Mouse (Mus musculus): ENCODE measurements around the gene Crybg3. TPM values are rescaled to one million over a fixed set of nuclear protein-coding genes. Genes with fewer than 3 reads are reported as not detected.

Gene Crybg3
- polyA plus RNA-seq, 1 experiment from 2014 or later, result 5.4 TPM

DNA sequence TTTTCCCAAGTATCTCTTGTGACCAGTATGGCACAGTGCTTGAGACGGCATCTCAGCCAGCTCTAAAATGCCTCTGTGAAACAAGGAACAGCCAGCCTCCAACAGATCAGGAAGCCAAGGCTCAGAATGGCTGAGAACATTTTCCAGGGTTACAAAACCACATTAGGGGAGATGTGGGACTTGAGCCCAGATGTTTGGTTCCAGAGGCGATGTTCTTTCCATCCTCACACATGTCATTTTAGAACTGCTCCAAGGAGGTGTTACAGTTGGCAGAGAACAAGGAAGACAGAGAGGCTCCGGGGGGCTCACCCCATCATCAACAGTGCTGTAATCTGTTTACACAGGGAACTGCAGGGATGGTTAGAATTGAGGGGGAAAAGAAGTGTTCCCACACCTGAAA, 28.1 kb downstream of the Crybg3 start:
- Histone ChIP-seq H3K36me3 (no peaks in the 10 kb centered on the region), H3K4me3 (no peak overlapping the region), H3K9ac (no peak overlapping the region), H3K4me2 (no peak overlapping the region), H3K27ac (no peak overlapping the region; the same call in 1 of the 2 replicates), H3K9me3 (no peaks in the 10 kb centered on the region), H3K27me3 (no peaks in the 10 kb centered on the region), H3K4me1 (peaks cover 9% of the 10 kb centered on the region; the same call in 1 of the 2 replicates)
- WGBS, result 43% methylated on average over 3 of the region's 3 CpGs
- peak; percentile 52; the same call in 1 of the 2 replicates for ATAC-seq (ENCODE audit: borderline replicate concordance, extremely low read depth, low FRiP score, low TSS enrichment)

DNA sequence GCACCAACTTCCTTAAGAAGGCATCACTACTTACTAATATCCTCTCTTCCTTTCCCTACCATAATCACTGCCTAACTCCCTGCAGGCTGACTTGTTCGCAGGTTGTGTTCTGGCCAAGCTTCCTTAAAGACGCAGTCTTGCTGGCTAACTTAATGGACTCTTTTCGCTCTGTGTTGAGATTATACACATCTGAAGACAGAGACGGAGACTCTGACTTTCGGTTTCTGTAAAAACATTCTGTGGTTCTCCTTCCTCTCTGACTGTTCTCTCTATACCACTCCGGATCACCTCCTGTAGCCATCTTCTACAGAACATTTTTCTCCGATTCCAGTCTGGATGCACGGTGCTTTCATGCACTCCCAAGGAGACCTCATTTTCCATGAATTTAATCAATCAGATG, 30.0 kb downstream of the Crybg3 start:
- no peak overlapping the region for H3K4me2 ChIP-seq
- no peak overlapping the region for H3K4me3 ChIP-seq
- no peak overlapping the region for H3K9ac ChIP-seq
- no peaks in the 10 kb centered on the region for H3K9me3 ChIP-seq
- H3K4me1 ChIP-seq, result peaks cover 9% of the 10 kb centered on the region; the same call in 1 of the 2 replicates
- WGBS, result 90% methylated on average over 8 of the region's 8 CpGs
- no peaks in the 10 kb centered on the region for H3K36me3 ChIP-seq
- no peak overlapping the region for H3K27ac ChIP-seq
- no peak for ATAC-seq (ENCODE audit: borderline replicate concordance, extremely low read depth, low FRiP score, low TSS enrichment)
- H3K27me3 ChIP-seq, result no peaks in the 10 kb centered on the region

DNA sequence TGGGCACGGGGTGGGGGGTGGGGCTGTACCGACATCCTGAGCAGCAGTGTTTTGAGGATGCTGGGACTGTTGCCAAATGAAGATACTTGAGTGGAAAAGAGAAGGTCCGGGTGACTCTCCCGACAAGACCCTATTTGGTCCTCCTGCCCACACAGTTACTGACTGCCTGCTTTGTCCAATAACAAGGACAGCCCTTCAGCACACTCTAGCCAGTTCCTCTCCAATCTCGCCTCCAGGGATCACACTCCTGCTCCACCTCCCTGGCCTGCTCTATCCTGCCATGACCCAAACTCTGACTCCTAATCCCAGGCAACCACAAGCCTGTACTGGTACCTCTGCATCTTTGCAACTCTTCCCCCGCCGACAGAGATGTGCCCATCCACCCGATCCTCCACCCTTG, 30.9 kb downstream of the Crybg3 start:
- Histone ChIP-seq H3K9me3 (no peaks in the 10 kb centered on the region), H3K9ac (no peak overlapping the region), H3K36me3 (no peaks in the 10 kb centered on the region), H3K27ac (no peak overlapping the region), H3K4me3 (no peak overlapping the region), H3K4me2 (no peak overlapping the region), H3K27me3 (no peaks in the 10 kb centered on the region), H3K4me1 (peaks cover 9% of the 10 kb centered on the region; the same call in 1 of the 2 replicates)
- WGBS, result 57% methylated on average over 8 of the region's 8 CpGs
- ATAC-seq (ENCODE audit: borderline replicate concordance, extremely low read depth, low FRiP score, low TSS enrichment), result no peak

DNA sequence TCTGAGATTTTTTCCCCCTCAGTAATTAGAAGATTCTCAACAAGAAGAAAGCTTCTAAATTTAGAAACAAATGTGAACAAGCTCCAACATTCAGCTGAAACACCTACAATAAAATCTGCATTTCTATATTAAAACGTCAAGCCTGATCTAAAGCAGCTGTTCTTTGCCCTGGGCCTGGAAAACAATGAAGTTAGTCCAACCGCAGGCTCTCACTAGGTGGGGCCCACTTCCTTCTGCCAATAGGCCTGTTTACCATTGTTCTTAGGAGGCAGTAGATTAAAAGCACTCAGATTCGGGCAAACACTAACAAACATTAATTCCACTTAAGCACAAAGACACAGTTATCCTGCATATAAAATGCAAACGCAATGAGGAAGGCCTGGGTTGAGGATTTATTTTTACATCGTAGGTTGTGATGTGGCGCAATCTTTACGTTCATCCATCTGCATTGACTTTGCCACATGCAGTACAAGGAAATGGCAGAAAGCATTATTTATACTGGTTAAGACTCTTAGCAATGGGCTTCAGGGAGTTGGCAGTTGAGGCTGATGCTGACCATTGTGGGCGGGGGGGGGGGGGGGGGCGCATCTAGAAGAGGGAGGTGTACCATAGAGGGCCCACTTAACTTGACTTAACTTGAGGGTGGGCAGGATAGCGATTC, 32.9 kb downstream of the Crybg3 start:
- no peak overlapping the region for H3K4me3 ChIP-seq
- no peaks in the 10 kb centered on the region for H3K36me3 ChIP-seq
- peaks cover 9% of the 10 kb centered on the region; the same call in 1 of the 2 replicates for H3K4me1 ChIP-seq
- H3K4me2 ChIP-seq, result no peak overlapping the region
- no peak for ATAC-seq (ENCODE audit: borderline replicate concordance, extremely low read depth, low FRiP score, low TSS enrichment)
- no peaks in the 10 kb centered on the region for H3K27me3 ChIP-seq
- H3K9ac ChIP-seq, result no peak overlapping the region
- 50% methylated on average over 10 of the region's 10 CpGs for WGBS
- peak overlapping the region; percentile 24; the same call in 1 of the 2 replicates for H3K27ac ChIP-seq
- H3K9me3 ChIP-seq, result no peaks in the 10 kb centered on the region

GRCm38 (mm10) chr16:59566437-59566836, 34.3 kb downstream of the Crybg3 start:
- H3K27me3 ChIP-seq, result no peaks in the 10 kb centered on the region
- no peak for ATAC-seq (ENCODE audit: borderline replicate concordance, extremely low read depth, low FRiP score, low TSS enrichment)
- no peak overlapping the region for H3K4me2 ChIP-seq
- H3K36me3 ChIP-seq, result no peaks in the 10 kb centered on the region
- H3K9me3 ChIP-seq, result no peaks in the 10 kb centered on the region
- 0 out of 2 replicates have a peak, but pooled peaks cover 3% of the 10 kb centered on the region for H3K4me1 ChIP-seq
- no peak overlapping the region for H3K27ac ChIP-seq
- H3K9ac ChIP-seq, result no peak overlapping the region
- 67% methylated on average over 4 of the region's 4 CpGs for WGBS
- no peak overlapping the region for H3K4me3 ChIP-seq

GRCm38 (mm10) chr16:59565631-59566030, 35.1 kb downstream of the Crybg3 start:
- ATAC-seq (ENCODE audit: borderline replicate concordance, extremely low read depth, low FRiP score, low TSS enrichment), result no peak
- WGBS, result 81% methylated on average over 2 of the region's 2 CpGs
- Histone ChIP-seq H3K4me1 (0 out of 2 replicates have a peak, but pooled peaks cover 3% of the 10 kb centered on the region), H3K4me3 (no peak overlapping the region), H3K27ac (no peak overlapping the region), H3K36me3 (no peaks in the 10 kb centered on the region), H3K4me2 (no peak overlapping the region), H3K9ac (no peak overlapping the region), H3K27me3 (no peaks in the 10 kb centered on the region), H3K9me3 (no peaks in the 10 kb centered on the region)

DNA sequence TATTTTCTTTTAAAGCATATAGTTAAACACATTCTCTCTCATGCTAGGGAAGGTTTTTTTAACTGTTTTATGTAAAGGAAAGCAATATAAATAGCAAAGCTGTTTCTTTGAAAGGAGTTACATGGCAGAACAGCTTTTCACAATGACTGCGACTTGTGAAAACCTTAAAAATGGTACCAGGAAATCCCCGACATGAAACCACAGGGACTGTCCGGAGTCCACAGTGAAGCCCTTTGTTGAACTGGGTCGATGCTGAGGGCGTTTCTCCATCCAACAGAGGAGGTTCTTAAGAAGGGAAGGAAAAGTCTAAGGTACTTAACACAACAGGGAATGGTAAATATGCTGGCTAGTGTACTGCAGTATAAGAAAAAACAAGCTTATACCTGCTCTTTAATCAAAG, 36.8 kb downstream of the Crybg3 start:
- Histone ChIP-seq H3K27ac (no peak overlapping the region), H3K4me1 (0 out of 2 replicates have a peak, but pooled peaks cover 3% of the 10 kb centered on the region), H3K4me2 (no peak overlapping the region), H3K36me3 (no peaks in the 10 kb centered on the region), H3K4me3 (no peak overlapping the region), H3K27me3 (no peaks in the 10 kb centered on the region), H3K9me3 (no peaks in the 10 kb centered on the region), H3K9ac (no peak overlapping the region)
- WGBS, result 83% methylated on average over 5 of the region's 5 CpGs
- ATAC-seq (ENCODE audit: borderline replicate concordance, extremely low read depth, low FRiP score, low TSS enrichment), result no peak

DNA sequence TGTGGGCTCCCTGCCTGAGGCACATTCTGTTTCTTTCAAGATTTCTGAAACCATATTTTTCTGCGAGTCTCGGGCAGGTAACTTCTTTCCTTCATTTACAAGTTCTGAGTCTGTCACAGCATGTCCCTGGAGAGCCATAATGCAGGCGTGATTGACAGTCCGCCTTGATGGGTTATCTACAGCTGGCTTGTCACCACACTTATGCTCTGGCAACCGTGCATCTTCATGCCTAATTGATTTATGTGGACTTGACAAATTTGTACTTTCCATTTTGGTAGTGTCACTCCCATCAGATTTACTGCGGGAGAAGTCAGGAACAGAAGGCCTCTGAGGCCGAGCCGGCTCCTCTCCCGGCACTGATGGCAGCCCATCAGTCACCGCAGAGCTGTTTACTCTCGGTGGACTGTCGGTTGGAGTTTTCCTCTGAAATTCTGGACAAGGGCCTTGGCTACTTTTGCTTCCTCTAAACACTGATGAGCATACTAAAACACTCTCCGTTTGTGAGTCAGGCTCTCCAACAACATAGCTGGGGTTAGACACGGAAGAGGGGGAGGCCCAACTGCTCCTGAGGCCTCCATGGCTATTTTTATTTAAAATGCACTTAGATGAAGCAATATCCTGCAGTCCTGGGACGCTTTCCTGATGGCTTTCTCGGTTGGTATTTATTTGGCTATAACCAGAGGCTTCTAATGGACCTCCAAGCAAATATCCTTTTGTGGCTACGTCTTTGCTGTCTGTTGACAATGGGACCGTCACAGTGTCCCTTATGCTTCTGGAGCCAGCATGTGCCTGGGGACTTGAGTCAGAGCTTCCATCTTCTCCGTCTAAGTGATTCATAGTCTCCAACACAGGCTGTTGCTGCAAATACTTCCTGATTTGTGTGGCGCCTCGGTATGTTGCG, 41.2 kb downstream of the Crybg3 start:
- Histone ChIP-seq H3K4me3 (no peak overlapping the region), H3K4me1 (no peaks in the 10 kb centered on the region), H3K9me3 (no peaks in the 10 kb centered on the region), H3K27me3 (no peaks in the 10 kb centered on the region), H3K4me2 (no peak overlapping the region), H3K9ac (no peak overlapping the region), H3K27ac (peak overlapping the region; percentile 66), H3K36me3 (0 out of 2 replicates have a peak, but pooled peaks cover 5% of the 10 kb centered on the region)
- ATAC-seq (ENCODE audit: borderline replicate concordance, extremely low read depth, low FRiP score, low TSS enrichment), result peak; percentile 90
- WGBS, result 37% methylated on average over 22 of the region's 22 CpGs

DNA sequence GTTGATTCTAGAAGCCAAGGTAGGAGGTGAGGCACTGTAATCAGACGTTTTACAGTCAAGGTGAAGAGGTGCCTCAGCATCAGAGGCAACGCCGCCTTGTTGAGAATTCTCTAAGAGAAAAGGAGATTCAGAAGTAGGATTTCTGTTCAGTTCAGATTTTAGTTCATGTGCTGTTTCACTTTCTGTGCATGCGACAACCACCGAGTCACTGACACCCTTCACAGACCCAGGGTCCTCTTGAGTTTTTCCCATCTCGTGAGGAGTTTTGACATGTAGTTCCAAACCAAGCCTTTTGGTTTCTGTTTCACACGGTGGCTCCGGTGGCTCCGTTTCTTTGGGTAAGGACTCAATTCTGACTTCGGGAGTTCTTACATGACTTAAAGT, 41.9 kb downstream of the Crybg3 start:
- ATAC-seq (ENCODE audit: borderline replicate concordance, extremely low read depth, low FRiP score, low TSS enrichment), result no peak
- Histone ChIP-seq H3K27ac (no peak overlapping the region), H3K27me3 (no peaks in the 10 kb centered on the region), H3K4me3 (no peak overlapping the region), H3K4me1 (no peaks in the 10 kb centered on the region), H3K36me3 (0 out of 2 replicates have a peak, but pooled peaks cover 5% of the 10 kb centered on the region), H3K9ac (no peak overlapping the region), H3K9me3 (no peaks in the 10 kb centered on the region), H3K4me2 (no peak overlapping the region)
- WGBS, result 79% methylated on average over 10 of the region's 10 CpGs

- Histone ChIP-seq H3K9me3 (no peaks in the 10 kb centered on the region), H3K27ac (no peak overlapping the region), H3K9ac (no peak overlapping the region), H3K36me3 (0 out of 2 replicates have a peak, but pooled peaks cover 5% of the 10 kb centered on the region), H3K4me3 (no peak overlapping the region), H3K4me1 (peaks cover under 1% of the 10 kb centered on the region; the same call in 1 of the 2 replicates), H3K4me2 (no peak overlapping the region), H3K27me3 (no peaks in the 10 kb centered on the region)
- WGBS, result 81% methylated on average over 12 of the region's 12 CpGs
- no peak for ATAC-seq (ENCODE audit: borderline replicate concordance, extremely low read depth, low FRiP score, low TSS enrichment)
Measured at GRCm38 (mm10) chr16:59553490-59554161, 47.2 kb downstream of the Crybg3 start.

GRCm38 (mm10) chr16:59551507-59551906, 49.3 kb downstream of the Crybg3 start:
- Histone ChIP-seq H3K4me3 (no peak overlapping the region), H3K27me3 (no peaks in the 10 kb centered on the region), H3K4me1 (peaks cover 17% of the 10 kb centered on the region), H3K9ac (no peak overlapping the region), H3K4me2 (no peak overlapping the region), H3K36me3 (no peaks in the 10 kb centered on the region), H3K9me3 (no peaks in the 10 kb centered on the region), H3K27ac (no peak overlapping the region)
- no peak for ATAC-seq (ENCODE audit: borderline replicate concordance, extremely low read depth, low FRiP score, low TSS enrichment)
- 39% methylated on average over 5 of the region's 5 CpGs for WGBS
